Mouse (Mus musculus) heart, postnatal 0 days (tissue): ENCODE measurements around the gene Gm16181.

Experiments
- CTCF ChIP-seq: IDR thresholded peaks from 2 replicates; pipeline ENCODE4 v1.5.1; 2016; ENCODE audit warnings: antibody characterized with exemption, control low read depth, low read depth
- EP300 ChIP-seq: IDR thresholded peaks from 2 replicates; pipeline ENCODE4 v1.6.1; 2016; ENCODE audit warnings: antibody characterized with exemption, low read depth

DNA sequence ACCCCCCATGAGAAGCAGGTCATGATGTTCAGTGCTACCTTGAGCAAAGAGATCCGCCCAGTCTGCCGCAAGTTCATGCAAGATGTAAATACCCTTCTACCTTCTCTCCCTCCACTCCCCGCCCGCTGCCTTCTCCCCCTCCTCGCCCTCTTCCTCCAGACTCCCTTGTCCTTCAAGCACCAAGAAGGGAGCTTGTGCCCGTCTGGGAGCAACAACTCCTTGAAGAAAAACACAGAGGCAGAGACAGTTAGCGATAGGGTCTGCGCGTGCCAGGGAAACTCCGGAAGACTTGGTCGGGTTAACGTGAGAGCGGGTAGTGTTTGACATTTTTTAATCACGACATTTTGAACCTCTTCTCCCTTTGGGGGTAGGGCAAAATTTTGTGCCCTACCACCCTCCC is 28.4 kb downstream of the Gm16181 start:
- no peak for TF ChIP-seq CTCF
- TF ChIP-seq EP300 = no peak
